Mouse (Mus musculus) heart, adult 2 months (tissue): ENCODE results near the gene Ccl4.
A peak's percentile ranks its signal among the peaks of the same experiment; 100 is the strongest.

Experiments
- CTCF ChIP-seq: fragments of 200-600 bp; IDR thresholded peaks from 2 replicates; pipeline ENCODE4 v1.8.1; 2022; ENCODE audit warnings: antibody characterized with exemption, mild to moderate bottlenecking, moderate library complexity
- POLR2A ChIP-seq: fragments of 200-500 bp; IDR thresholded peaks from 2 replicates; pipeline ENCODE4 v1.6.1; 2011; ENCODE audit warnings: mild to moderate bottlenecking, low read depth, low read length, control low read depth; ENCODE audit not compliant: insufficient read depth

DNA sequence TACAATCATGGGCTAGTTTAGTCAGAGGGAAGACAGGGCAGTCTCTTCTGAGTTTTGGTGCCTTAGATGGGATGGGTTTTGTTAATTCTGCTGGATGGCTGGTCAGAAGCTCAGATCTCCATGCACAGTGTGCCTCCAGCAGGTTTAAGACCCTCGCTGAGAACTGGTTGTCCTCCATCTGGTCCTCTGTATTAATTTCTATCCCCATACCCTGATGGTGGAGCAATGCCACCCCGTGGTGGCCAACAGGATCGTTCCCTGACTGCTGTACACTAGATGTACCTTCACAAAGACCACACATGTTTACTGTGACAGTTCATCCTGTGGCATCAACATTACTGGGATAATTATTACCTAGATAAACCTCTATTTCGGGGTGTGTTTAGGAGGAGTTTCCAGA is 29.6 kb upstream of the Ccl4 start:
- TF ChIP-seq CTCF (peak; percentile 61), POLR2A (no peak)
